Mouse (Mus musculus) heart, adult 2 months (tissue): ENCODE data around the gene Map2k4. TPM values are rescaled to one million over a fixed set of nuclear protein-coding genes. Genes with fewer than 3 reads are reported as not detected.

Experiments
- DNase-seq, 2 experiments: peaks; one replicate each; pipeline ENCODE4 v3.0.0; 2021
- H3K27ac ChIP-seq: fragments of 200-600 bp; 2 replicates; pipeline ENCODE4 v1.8.1; 2022
- H3K27me3 ChIP-seq: fragments of 200-500 bp; 2 replicates; pipeline ENCODE4 v1.6.1; 2012; ENCODE audit warnings: mild to moderate bottlenecking, low read length, inconsistent platforms, mixed read lengths; ENCODE audit not compliant: control insufficient read depth, insufficient read depth
- H3K36me3 ChIP-seq: fragments of 200-500 bp; 2 replicates; pipeline ENCODE4 v1.6.1; 2012; ENCODE audit warnings: low read length, inconsistent platforms; ENCODE audit not compliant: control insufficient read depth, insufficient read depth
- H3K4me1 ChIP-seq: fragments of 200-500 bp; 2 replicates; pipeline ENCODE4 v1.6.1; 2011; ENCODE audit warnings: low read length; ENCODE audit not compliant: control insufficient read depth, insufficient read depth
- H3K4me3 ChIP-seq: fragments of 200-600 bp; 2 replicates; pipeline ENCODE4 v1.8.1; 2022
- H3K79me2 ChIP-seq: fragments of 200-500 bp; replicated peaks from 2 replicates; pipeline ENCODE4 v1.6.1; 2012; ENCODE audit warnings: mild to moderate bottlenecking, inconsistent platforms, low read length, moderate library complexity, mixed read lengths; ENCODE audit not compliant: control insufficient read depth, insufficient read depth
- H3K9ac ChIP-seq: fragments of 200-500 bp; 2 replicates; pipeline ENCODE4 v1.6.1; 2012; ENCODE audit warnings: low read depth, mild to moderate bottlenecking, control low read depth, inconsistent platforms, low read length, mixed read lengths
- CTCF ChIP-seq: fragments of 200-600 bp; IDR thresholded peaks from 2 replicates; pipeline ENCODE4 v1.8.1; 2022; ENCODE audit warnings: antibody characterized with exemption, mild to moderate bottlenecking, moderate library complexity
- EP300 ChIP-seq: fragments of 200-500 bp; IDR thresholded peaks from 2 replicates; pipeline ENCODE4 v1.6.1; 2011; ENCODE audit warnings: low read depth, low read length, control low read depth; ENCODE audit not compliant: insufficient read depth
- POLR2A ChIP-seq: fragments of 200-500 bp; IDR thresholded peaks from 2 replicates; pipeline ENCODE4 v1.6.1; 2011; ENCODE audit warnings: mild to moderate bottlenecking, low read depth, low read length, control low read depth; ENCODE audit not compliant: insufficient read depth
- WGBS: fragments of 180-500 bp; shearing (Covaris S2); methylation state at CpG from one replicate; pipeline ENCODE4 v1.1.7; 2018; 5-methylcytosine and 5-hydroxymethylcytosine counted together
- intact Hi-C: fragments of 180-260 bp; cut with DNase I; formaldehyde crosslinking; loops from one replicate; pipeline ENCODE4 v1.15.1; 2025
- microRNA-seq, 2 experiments: library from miRNA; unstranded; fragments of <30 nt; microRNA quantifications; one replicate each; pipeline ENCODE4 v1.2.0; 2021
- polyA plus RNA-seq: library from polyadenylated mRNA; depleted of rRNA; stranded (reverse); fragments of >200 nt; gene quantifications from 2 replicates; pipeline ENCODE4 v1.2.3, GENCODE M21; 2012; rRNA removed
- total RNA-seq, 2 experiments: library from RNA; stranded (reverse); gene quantifications; 2 replicates each; pipeline ENCODE4 v1.2.3; 2021

Gene Map2k4
- total and polyA plus RNA-seq, 3 experiments = 21.9 to 45.8 (median 42.1) TPM

- 33% methylated on average over 5 of the region's 5 CpGs for WGBS
- Histone ChIP-seq H3K9ac (no peak overlapping the region), H3K79me2 (no peaks in the 10 kb centered on the region), H3K4me3 (no peak overlapping the region), H3K4me1 (peaks cover 3% of the 10 kb centered on the region; the same call in 1 of the 2 replicates), H3K36me3 (peaks cover 9% of the 10 kb centered on the region), H3K27me3 (no peaks in the 10 kb centered on the region), H3K27ac (no peak overlapping the region)
- TF ChIP-seq EP300 = no peak
- no peak for TF ChIP-seq CTCF
- TF ChIP-seq POLR2A = no peak
- intact Hi-C loops = no loop called here
- DNase-seq = no peak
These were observed 141.8 kb downstream of the Map2k4 start for GRCm38 (mm10) chr11:65646314-65646713.

GRCm38 (mm10) chr11:65644539-65644938 is 143.6 kb downstream of the Map2k4 start:
- no peaks in the 10 kb centered on the region for H3K27me3 ChIP-seq
- H3K36me3 ChIP-seq = peaks cover 13% of the 10 kb centered on the region
- no peak overlapping the region for H3K27ac ChIP-seq
- intact Hi-C loops = no loop called here
- H3K9ac ChIP-seq = no peak overlapping the region
- no peak overlapping the region for H3K4me3 ChIP-seq
- H3K79me2 ChIP-seq = no peaks in the 10 kb centered on the region
- WGBS = 61% methylated on average over 4 of the region's 4 CpGs
- H3K4me1 ChIP-seq = peaks cover 5% of the 10 kb centered on the region; the same call in 1 of the 2 replicates
- TF ChIP-seq EP300 = no peak
- TF ChIP-seq POLR2A = no peak
- TF ChIP-seq CTCF = no peak
- no peak for DNase-seq

- WGBS = 44% methylated on average over 6 of the region's 6 CpGs
These were observed 147.8 kb downstream of the Map2k4 start for GRCm38 (mm10) chr11:65640261-65640660.

More at GRCm38 (mm10) chr11:65640261-65640660, 147.8 kb downstream of the Map2k4 start:
- Histone ChIP-seq H3K36me3 (peaks cover 10% of the 10 kb centered on the region), H3K27me3 (no peaks in the 10 kb centered on the region; the same call in 1 of the 2 replicates), H3K9ac (no peak overlapping the region), H3K27ac (peak overlapping the region; percentile 47; the same call in 1 of the 2 replicates), H3K79me2 (no peaks in the 10 kb centered on the region), H3K4me1 (peaks cover 2% of the 10 kb centered on the region; the same call in 1 of the 2 replicates), H3K4me3 (no peak overlapping the region)
- DNase-seq = peak; percentile 29 to 60
- intact Hi-C loops = no loop called here
- TF ChIP-seq EP300 (peak; percentile 67; the same call in 1 of the 2 replicates), POLR2A (no peak)

Small RNA genes within 50 kb of the gene (microRNA-seq; reads per million reads assigned to microRNA genes)
- gene Mir744 = 2,437 to 2,475 reads per million in 2 experiments

Other genes with a start within 250 kb of the Map2k4 start
- gene Zkscan6, start 18.9 kb upstream of the Map2k4 start, total RNA-seq = 1 to 10 TPM; 4.2 to 4.4 TPM
- gene Zkscan6, start 18.9 kb upstream of the Map2k4 start, polyA plus RNA-seq = 2.1 and 3.0 TPM in 2 replicates